Mouse (Mus musculus) brain, adult 2 months (tissue): ENCODE measurements at regions not wholly inside any gene's neighbourhood (a gene's known extent, or its start where the extent isn't known, plus 50 kb on each side); places are given as distances from the start of the nearest gene placed in this dataset.

Source experiments
- DNase-seq: peaks from one replicate; pipeline ENCODE4 v3.0.0; 2011; ENCODE audit warnings: low read depth, low spot score

DNA sequence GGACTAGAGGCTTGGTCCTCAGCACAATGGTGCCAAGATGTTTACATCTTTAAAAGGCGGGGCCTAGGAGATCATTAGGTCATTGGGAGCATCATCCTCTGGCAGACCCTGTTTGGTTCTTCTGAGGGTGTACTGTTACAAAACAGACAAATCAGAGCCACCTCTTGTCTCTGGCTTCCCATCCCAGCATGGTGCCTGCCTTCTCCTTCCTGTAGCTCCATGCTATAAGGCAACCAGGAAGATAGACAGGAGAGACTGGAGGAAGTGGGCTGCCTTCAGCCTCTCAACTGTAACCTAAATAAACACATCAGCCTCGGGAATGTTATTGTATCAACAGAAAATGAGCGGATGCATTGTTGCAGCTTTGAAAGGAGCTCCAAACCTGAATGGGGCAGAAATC is 529.8 kb upstream of the Gm765 start:
- no peak for DNase-seq

DNA sequence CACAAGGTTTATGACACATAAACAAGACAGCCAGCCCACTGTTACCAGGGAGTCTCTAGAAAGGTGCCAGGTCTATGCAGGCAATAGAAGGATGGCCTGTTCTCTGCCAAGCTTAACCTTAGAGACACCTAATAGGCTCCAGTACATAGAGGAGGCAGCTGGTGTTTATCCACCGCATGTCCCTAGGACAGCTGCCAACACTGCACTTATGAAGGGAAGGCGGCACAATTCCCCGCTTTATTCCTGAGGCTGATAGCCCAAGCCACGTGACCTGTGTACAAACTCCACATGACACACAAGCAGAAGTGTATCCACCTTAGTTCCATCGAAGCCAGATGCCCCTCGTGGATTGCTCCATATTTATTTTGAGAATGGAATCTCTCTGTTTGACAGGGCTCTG is 527.2 kb upstream of the Gm765 start:
- peak; percentile 29 for DNase-seq

DNA sequence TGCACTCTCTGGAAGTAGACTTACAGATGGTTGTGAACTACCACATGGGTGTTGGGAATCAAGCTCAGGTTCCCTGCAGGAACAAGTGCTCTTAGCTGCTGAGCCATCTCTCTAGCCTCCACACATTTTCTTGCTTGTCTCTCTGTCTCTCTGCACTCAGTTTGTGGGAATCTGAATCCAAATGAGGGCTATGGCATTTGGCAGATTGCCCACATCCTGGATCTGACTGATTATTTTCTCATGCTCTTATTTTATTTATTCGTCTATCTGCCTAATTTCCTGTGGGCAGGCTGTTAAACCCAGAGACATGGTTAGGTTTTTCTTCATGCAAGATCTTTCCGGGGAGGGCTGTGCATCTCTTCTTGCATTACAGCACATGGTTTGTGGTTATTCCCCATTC is 521.8 kb upstream of the Gm765 start:
- DNase-seq, result no peak

DNA sequence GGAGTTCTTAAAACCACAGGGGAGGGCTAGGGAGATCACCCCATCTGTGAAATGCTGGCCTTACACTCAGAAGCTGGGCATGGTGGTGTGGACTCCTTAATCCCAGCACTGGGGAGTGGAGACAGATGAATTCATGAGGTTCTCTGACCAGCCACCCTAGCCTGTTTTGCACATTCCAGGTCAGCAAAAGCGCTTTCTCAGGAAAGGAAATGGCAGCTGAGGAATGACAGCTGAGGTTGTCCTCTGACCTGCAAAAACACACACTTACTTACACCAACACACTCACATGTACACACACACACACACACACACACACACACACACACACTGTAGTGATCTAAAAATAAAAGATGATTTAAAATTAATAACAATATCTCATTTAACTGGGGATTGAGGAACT is 513.4 kb upstream of the Gm765 start:
- DNase-seq, result no peak

- no peak for DNase-seq
Measured at GRCm38 (mm10) chr6:98850906-98851305, 508.4 kb upstream of the Gm765 start.

GRCm38 (mm10) chr6:98848835-98849234 is 506.3 kb upstream of the Gm765 start:
- DNase-seq, result no peak

- no peak for DNase-seq
Measured at GRCm38 (mm10) chr6:98846001-98846695, 503.6 kb upstream of the Gm765 start.

GRCm38 (mm10) chr6:98843598-98843997 is 501.0 kb upstream of the Gm765 start:
- peak; percentile 8 for DNase-seq

DNA sequence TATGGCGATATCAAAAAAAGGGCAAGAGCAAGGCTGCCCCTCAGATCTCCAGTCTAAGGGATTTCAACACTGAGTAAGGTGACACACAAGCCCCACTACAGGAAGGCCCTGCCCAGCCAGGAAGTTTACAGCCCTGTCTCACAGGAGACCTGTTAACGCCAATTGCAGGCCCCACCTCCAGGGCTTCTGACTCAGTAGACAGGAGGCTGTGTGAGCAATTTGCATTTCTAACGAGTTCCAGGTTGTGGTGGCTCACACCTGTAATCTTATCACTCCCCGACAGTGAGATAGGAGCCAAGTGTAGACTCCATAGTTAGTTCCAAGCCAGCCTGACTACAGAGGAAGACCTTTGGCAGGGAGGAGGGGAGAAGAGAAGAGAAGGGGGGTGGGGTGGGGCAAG is 500.4 kb upstream of the Gm765 start:
- DNase-seq, result no peak

DNA sequence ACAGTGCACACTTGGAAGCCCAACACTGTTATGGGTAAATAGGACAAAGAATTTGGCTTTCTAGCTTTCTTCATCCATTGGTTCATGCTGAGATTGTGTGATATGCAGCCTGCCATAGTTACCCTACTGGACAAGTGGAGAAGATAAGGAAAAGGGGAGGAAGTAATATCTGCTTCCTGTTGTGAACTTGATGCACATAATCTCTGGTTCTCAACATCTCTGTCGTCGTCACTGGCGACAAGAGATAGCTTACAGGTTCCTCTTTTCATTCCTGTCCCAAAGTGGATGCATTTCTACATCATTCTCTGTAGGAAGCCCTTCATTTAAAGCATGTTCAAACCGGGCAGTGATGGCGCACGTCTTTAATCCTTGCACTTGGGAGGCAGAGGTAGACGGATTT is 491.4 kb upstream of the Gm765 start:
- DNase-seq, result no peak

GRCm38 (mm10) chr6:98830191-98830590 is 487.6 kb upstream of the Gm765 start:
- no peak for DNase-seq

GRCm38 (mm10) chr6:98808046-98808445 is 465.5 kb upstream of the Gm765 start:
- DNase-seq, result no peak

DNA sequence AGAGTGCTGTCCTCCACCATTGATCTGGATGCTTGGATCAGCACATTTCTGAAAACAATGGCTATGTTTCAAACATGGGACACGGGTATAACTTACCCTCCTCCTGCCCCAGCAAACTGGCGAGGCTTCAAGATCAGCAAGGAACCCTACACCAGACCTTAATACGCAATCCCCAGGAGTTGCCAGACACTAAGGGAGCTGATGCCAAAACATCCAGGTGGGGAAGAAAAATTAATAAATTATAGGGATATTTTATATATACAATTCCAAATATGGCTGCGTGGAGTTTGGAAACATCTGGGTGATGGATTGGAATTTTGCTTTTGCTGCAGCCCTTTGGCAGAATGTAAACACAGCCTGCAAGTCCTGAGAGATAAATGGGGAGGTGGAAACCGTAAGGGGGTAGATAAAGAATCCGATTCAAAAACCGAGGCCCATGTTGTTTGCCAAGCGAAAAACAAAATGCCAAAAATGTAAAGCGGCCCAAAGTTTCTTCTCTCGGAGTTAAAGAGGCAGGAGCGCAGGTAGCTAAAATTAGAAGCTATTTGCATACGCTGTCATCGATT is 460.9 kb upstream of the Gm765 start:
- no peak for DNase-seq

- no peak for DNase-seq
Measured at GRCm38 (mm10) chr6:98801061-98801460, 458.5 kb upstream of the Gm765 start.

GRCm38 (mm10) chr6:98800040-98800439 is 457.5 kb upstream of the Gm765 start:
- DNase-seq, result no peak

- DNase-seq, result no peak
Measured at GRCm38 (mm10) chr6:98797778-98798177, 455.2 kb upstream of the Gm765 start.

DNA sequence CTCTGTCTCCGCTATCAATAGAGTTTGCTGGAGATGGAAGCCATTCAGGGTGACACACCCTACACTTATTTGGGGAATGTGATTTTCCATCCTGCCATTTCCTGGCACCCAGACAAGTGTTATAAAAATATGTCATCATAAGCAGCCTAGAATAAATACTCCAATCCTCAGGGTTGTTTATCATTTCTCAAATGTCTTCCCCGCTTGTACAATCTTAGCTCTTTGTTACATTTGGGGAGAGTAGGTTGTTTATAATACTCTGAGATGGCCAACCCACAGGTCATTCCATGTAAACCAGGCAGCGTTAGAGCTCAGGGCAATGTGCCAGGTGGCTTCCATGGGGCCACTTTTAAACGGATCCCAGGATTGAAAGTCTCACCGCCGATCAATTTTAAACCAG is 454.8 kb upstream of the Gm765 start:
- peak; percentile 22 for DNase-seq

- no peak for DNase-seq
Measured at GRCm38 (mm10) chr6:98796666-98797065, 454.1 kb upstream of the Gm765 start.

- no peak for DNase-seq
Measured at GRCm38 (mm10) chr6:98787422-98787821, 444.9 kb upstream of the Gm765 start.

- DNase-seq, result peak; percentile 37
Measured at GRCm38 (mm10) chr6:98782074-98782473, 439.5 kb upstream of the Gm765 start.

DNA sequence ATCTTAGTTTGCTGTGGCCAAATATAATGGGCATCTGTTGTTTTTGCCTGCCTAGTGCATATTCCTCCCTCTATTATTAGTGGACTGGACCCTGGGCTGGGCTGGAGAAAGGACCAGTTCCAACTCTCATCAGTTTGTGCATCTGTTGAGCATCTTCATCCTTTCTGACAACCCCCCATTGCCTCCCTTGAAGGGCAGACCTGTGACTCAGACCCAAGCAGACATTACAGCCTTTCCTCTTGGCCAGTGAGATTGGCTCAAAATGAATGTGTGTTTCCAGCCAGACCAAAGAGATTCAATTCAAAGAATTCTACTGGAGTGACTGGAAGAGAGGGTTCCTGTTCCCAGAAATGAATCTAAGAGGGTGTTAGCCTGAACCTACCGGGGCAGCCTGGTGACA is 433.2 kb upstream of the Gm765 start:
- no peak for DNase-seq

GRCm38 (mm10) chr6:98769999-98770398 is 427.4 kb upstream of the Gm765 start:
- peak; percentile 56 for DNase-seq

- peak; percentile 33 for DNase-seq
Measured at GRCm38 (mm10) chr6:98769322-98769721, 426.8 kb upstream of the Gm765 start.

- peak; percentile 60 for DNase-seq
Measured at GRCm38 (mm10) chr6:98767858-98768336, 425.3 kb upstream of the Gm765 start.
